Mouse (Mus musculus) midbrain, postnatal 0 days (tissue): ENCODE measurements at regions not wholly inside any gene's neighbourhood (a gene's known extent, or its start where the extent isn't known, plus 50 kb on each side); places are given as distances from the start of the nearest gene placed in this dataset.
A peak's percentile ranks its signal among the peaks of the same experiment; 100 is the strongest.

Source experiments
- ATAC-seq: fragments of 200-750 bp; cut with Nextera tagmentation; 2 replicates; pipeline ENCODE4 v1.8.0; 2017; ENCODE audit warnings: moderate number of reproducible peaks, mild to moderate bottlenecking, moderate TSS enrichment, moderate library complexity; ENCODE audit not compliant: low FRiP score
- DNase-seq: peaks from one replicate; pipeline ENCODE4 v3.0.0-alpha.2; 2015; ENCODE audit warnings: low spot score
- H3K27ac ChIP-seq: fragments of 300-500 bp; sonication (generic); 2 replicates; pipeline ENCODE4 v1.5.1; 2014; ENCODE audit warnings: low read depth, mild to moderate bottlenecking, low read length, mixed read lengths
- H3K27me3 ChIP-seq: fragments of 300-500 bp; sonication (generic); 2 replicates; pipeline ENCODE4 v1.6.1; 2014; ENCODE audit warnings: low read length, control low read depth, mixed read lengths; ENCODE audit not compliant: insufficient read depth
- H3K36me3 ChIP-seq: fragments of 300-500 bp; sonication (generic); 2 replicates; pipeline ENCODE4 v1.6.1; 2014; ENCODE audit warnings: low read length, control low read depth, mixed read lengths; ENCODE audit not compliant: insufficient read depth
- H3K4me1 ChIP-seq: fragments of 300-500 bp; sonication (generic); 2 replicates; pipeline ENCODE4 v1.6.1; 2014; ENCODE audit warnings: mild to moderate bottlenecking, control low read depth, antibody characterized with exemption, low read length, mixed read lengths; ENCODE audit not compliant: insufficient read depth
- H3K4me2 ChIP-seq: fragments of 300-500 bp; sonication (generic); 2 replicates; pipeline ENCODE4 v1.6.1; 2014; ENCODE audit warnings: low read depth, mild to moderate bottlenecking, low read length, mixed read lengths; ENCODE audit not compliant: poor library complexity, severe bottlenecking
- H3K4me3 ChIP-seq: fragments of 300-500 bp; sonication (generic); 2 replicates; pipeline ENCODE4 v1.5.1; 2014; ENCODE audit warnings: low read depth, mild to moderate bottlenecking, low read length, moderate library complexity
- H3K9ac ChIP-seq: fragments of 300-500 bp; sonication (generic); replicated peaks from 2 replicates; pipeline ENCODE4 v1.6.1; 2014; ENCODE audit warnings: mild to moderate bottlenecking, low read length, moderate library complexity, mixed read lengths; ENCODE audit not compliant: poor library complexity, severe bottlenecking
- H3K9me3 ChIP-seq: fragments of 300-500 bp; sonication (generic); 2 replicates; pipeline ENCODE4 v1.6.1; 2016; ENCODE audit warnings: low read length, control low read depth
- CTCF ChIP-seq: IDR thresholded peaks from 2 replicates; pipeline ENCODE4 v1.5.1; 2016; ENCODE audit warnings: antibody characterized with exemption, mild to moderate bottlenecking
- WGBS: fragments of 180-500 bp; shearing (Covaris S2); extraction: QIAGEN DNeasy Blood & Tissue Kit; methylation state at CpG from one replicate; pipeline ENCODE4 v1.1.7; 2014; 5-methylcytosine and 5-hydroxymethylcytosine counted together

GRCm38 (mm10) chr8:115531343-115531742, 176.3 kb downstream of the Maf start:
- no peak overlapping the region for H3K4me3 ChIP-seq
- no peaks in the 10 kb centered on the region for H3K4me1 ChIP-seq
- no peak overlapping the region for H3K4me2 ChIP-seq
- DNase-seq (no peak), ATAC-seq (no peak)
- no peaks in the 10 kb centered on the region for H3K9me3 ChIP-seq
- TF ChIP-seq CTCF: no peak
- H3K36me3 ChIP-seq: no peaks in the 10 kb centered on the region
- 0 out of 2 replicates have a peak, but pooled peaks cover 3% of the 10 kb centered on the region for H3K27me3 ChIP-seq
- H3K27ac ChIP-seq: no peak overlapping the region
- WGBS: 97% methylated on average over 6 of the region's 6 CpGs
- no peak overlapping the region for H3K9ac ChIP-seq

- no peaks in the 10 kb centered on the region for H3K9me3 ChIP-seq
- WGBS: 47% methylated on average over 14 of the region's 14 CpGs
- no peak overlapping the region for H3K4me2 ChIP-seq
- no peak for DNase-seq
- no peaks in the 10 kb centered on the region for H3K27me3 ChIP-seq
- ATAC-seq: no peak
- no peaks in the 10 kb centered on the region for H3K36me3 ChIP-seq
- no peak for TF ChIP-seq CTCF
- no peak overlapping the region for H3K9ac ChIP-seq
- H3K4me1 ChIP-seq: no peaks in the 10 kb centered on the region
- no peak overlapping the region for H3K27ac ChIP-seq
- H3K4me3 ChIP-seq: no peak overlapping the region
Measured at GRCm38 (mm10) chr8:115529568-115530342, 177.8 kb downstream of the Maf start.

GRCm38 (mm10) chr8:115528879-115529278, 178.7 kb downstream of the Maf start:
- ATAC-seq: no peak
- no peaks in the 10 kb centered on the region for H3K9me3 ChIP-seq

GRCm38 (mm10) chr8:115525149-115525548, 182.4 kb downstream of the Maf start:
- H3K36me3 ChIP-seq: no peaks in the 10 kb centered on the region
- no peak overlapping the region for H3K4me2 ChIP-seq
- no peak for ATAC-seq
- no peak for DNase-seq
- WGBS: 87% methylated on average over 8 of the region's 8 CpGs
- no peak for TF ChIP-seq CTCF
- H3K9ac ChIP-seq: no peak overlapping the region
- no peaks in the 10 kb centered on the region for H3K9me3 ChIP-seq
- H3K27me3 ChIP-seq: no peaks in the 10 kb centered on the region
- no peaks in the 10 kb centered on the region for H3K4me1 ChIP-seq
- H3K4me3 ChIP-seq: no peak overlapping the region
- no peak overlapping the region for H3K27ac ChIP-seq

More at GRCm38 (mm10) chr8:115528879-115529278, 178.7 kb downstream of the Maf start:
- Histone ChIP-seq H3K4me1 (no peaks in the 10 kb centered on the region), H3K27me3 (no peaks in the 10 kb centered on the region), H3K36me3 (no peaks in the 10 kb centered on the region), H3K4me3 (no peak overlapping the region), H3K4me2 (no peak overlapping the region), H3K9ac (no peak overlapping the region), H3K27ac (no peak overlapping the region)
- DNase-seq: no peak
- 96% methylated on average over 11 of the region's 11 CpGs for WGBS
- TF ChIP-seq CTCF: no peak

GRCm38 (mm10) chr8:115524713-115525112, 182.9 kb downstream of the Maf start:
- no peak for ATAC-seq

GRCm38 (mm10) chr8:115522527-115522926, 185.1 kb downstream of the Maf start:
- no peaks in the 10 kb centered on the region for H3K36me3 ChIP-seq
- H3K9me3 ChIP-seq: no peaks in the 10 kb centered on the region
- no peak overlapping the region for H3K27ac ChIP-seq
- H3K4me1 ChIP-seq: no peaks in the 10 kb centered on the region
- no peak overlapping the region for H3K4me3 ChIP-seq
- H3K27me3 ChIP-seq: no peaks in the 10 kb centered on the region
- H3K4me2 ChIP-seq: no peak overlapping the region
- DNase-seq (no peak), ATAC-seq (no peak)
- no peak overlapping the region for H3K9ac ChIP-seq
- no peak for TF ChIP-seq CTCF
- WGBS: 56% methylated on average over 5 of the region's 5 CpGs

More at GRCm38 (mm10) chr8:115524713-115525112, 182.9 kb downstream of the Maf start:
- H3K9ac ChIP-seq: no peak overlapping the region
- H3K9me3 ChIP-seq: no peaks in the 10 kb centered on the region
- WGBS: 73% methylated on average over 8 of the region's 8 CpGs
- H3K4me2 ChIP-seq: no peak overlapping the region
- TF ChIP-seq CTCF: no peak
- no peak overlapping the region for H3K4me3 ChIP-seq
- H3K27me3 ChIP-seq: no peaks in the 10 kb centered on the region
- H3K27ac ChIP-seq: no peak overlapping the region
- H3K4me1 ChIP-seq: no peaks in the 10 kb centered on the region
- H3K36me3 ChIP-seq: no peaks in the 10 kb centered on the region
- DNase-seq: peak; percentile 57
